8 mouse cellular contexts compared by ENCODE assay signal in the genomic region with DNA sequence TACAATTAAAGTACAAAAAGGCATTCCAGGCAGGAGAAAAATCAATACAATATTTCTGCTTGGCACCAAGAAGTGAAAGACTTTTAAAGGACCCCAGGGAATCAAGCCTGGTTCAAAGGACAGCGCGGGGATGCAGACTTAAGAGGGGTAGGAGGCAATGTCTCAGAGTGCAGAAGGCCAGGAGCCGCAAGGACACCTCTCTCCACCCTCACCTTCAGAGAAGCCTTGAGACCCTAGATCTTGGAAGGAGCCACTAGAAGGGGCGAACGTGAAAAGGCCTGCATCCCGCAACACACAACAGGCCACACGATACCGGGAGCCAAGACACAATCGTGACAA. TPM values are rescaled to one million over a fixed set of nuclear protein-coding genes. Genes with fewer than 3 reads are reported as not detected.
DNase-seq lines count a peak whose midpoint lies in the region; ATAC-seq and TF ChIP-seq lines count a peak whose summit lies in the region.

No protein-coding gene starts in this region.

- H3K27me3 ChIP-seq in heart, embryonic 16.5 days (ENCODE audit: control insufficient read depth, insufficient read depth, low read length), result no peaks in the 10 kb centered on the region
- H3K27me3 ChIP-seq in G1E (ENCODE audit: insufficient read depth, low read length), result peaks cover 9% of the 10 kb centered on the region; the same call in 1 of the 2 replicates
- H3K27me3 ChIP-seq in hindbrain, embryonic 10.5 days (ENCODE audit: insufficient read depth, poor library complexity, severe bottlenecking), result no peaks in the 10 kb centered on the region

- ATAC-seq in heart, embryonic 16.5 days (replicated peaks; ENCODE audit: extremely low read depth, insufficient read depth, low FRiP score), result no peak; the same call in 1 of the 2 replicates
- no peak for ATAC-seq in G1E (ENCODE audit: extremely low read depth, insufficient number of reproducible peaks, low FRiP score, poor library complexity, severe bottlenecking)
- peak; percentile 11; the same call in 1 of the 2 replicates for ATAC-seq in megakaryocyte progenitor cell, adult 5-6 weeks (replicated peaks; ENCODE audit: poor library complexity)

- TF ChIP-seq CTCF in G1E (IDR thresholded peaks at IDR 0.05; ENCODE audit: low read depth, low read length), result no peak

- intact Hi-C loops in heart, postnatal 25 days (cut with DNase I), result no loop called here

- H3K9me3 ChIP-seq in heart, embryonic 16.5 days (replicated peaks; ENCODE audit: control insufficient read depth, low read length), result no peaks in the 10 kb centered on the region
- H3K9me3 ChIP-seq in G1E (replicated peaks), result no peaks in the 10 kb centered on the region
- no peaks in the 10 kb centered on the region for H3K9me3 ChIP-seq in hindbrain, embryonic 10.5 days

- peak overlapping the region; percentile 77 for H3K9ac ChIP-seq in heart, embryonic 16.5 days (ENCODE audit: low read length)

- peak overlapping the region; percentile 2; the same call in 1 of the 2 replicates for H3K27ac ChIP-seq in heart, embryonic 16.5 days (ENCODE audit: low read length)
- H3K27ac ChIP-seq in hindbrain, embryonic 10.5 days, result peak overlapping the region; percentile 93

- peak overlapping the region; percentile 91 for H3K4me2 ChIP-seq in heart, embryonic 16.5 days (ENCODE audit: low read depth, low read length)

- no peaks in the 10 kb centered on the region for H3K36me3 ChIP-seq in heart, embryonic 16.5 days (ENCODE audit: control insufficient read depth, insufficient read depth)
- H3K36me3 ChIP-seq in G1E (replicated peaks), result no peaks in the 10 kb centered on the region
- H3K36me3 ChIP-seq in hindbrain, embryonic 10.5 days, result no peaks in the 10 kb centered on the region

- no peaks in the 10 kb centered on the region for H3K4me1 ChIP-seq in heart, embryonic 16.5 days (ENCODE audit: control insufficient read depth, insufficient read depth, low read length)
- H3K4me1 ChIP-seq in G1E (ENCODE audit: insufficient read depth, low read depth, low read length), result peaks cover 12% of the 10 kb centered on the region
- peaks cover 26% of the 10 kb centered on the region for H3K4me1 ChIP-seq in hindbrain, embryonic 10.5 days (replicated peaks)

- no peak for DNase-seq in heart, postnatal 25 days (ENCODE audit: low spot score)
- DNase-seq in G1E (ENCODE audit: low spot score), result no peak
- no peak for DNase-seq in hindbrain, embryonic 10.5 days (ENCODE audit: low spot score)
- DNase-seq in right cerebral cortex, adult 18-20 months, result no peak
- no peak for DNase-seq in embryo, embryonic 10.5 days (ENCODE audit: low spot score)
- DNase-seq in layer of hippocampus, adult 9-11 months, result no peak

- WGBS in heart, embryonic 16.5 days, result 6% methylated on average over 9 of the region's 9 CpGs
- 3% methylated on average over 9 of the region's 9 CpGs for WGBS in hindbrain, embryonic 10.5 days

- peak overlapping the region; percentile 76 for H3K4me3 ChIP-seq in heart, embryonic 16.5 days (ENCODE audit: low read length)
- H3K4me3 ChIP-seq in G1E (ENCODE audit: low read depth, low read length), result peak overlapping the region; percentile 74
- peak overlapping the region; percentile 70 for H3K4me3 ChIP-seq in hindbrain, embryonic 10.5 days

RNA-seq across cellular contexts. Expression of gene Rnf32, which starts 0.6 kb away (rescaled TPM):
- polyA plus RNA-seq in heart, embryonic 16.5 days (2015; fragmentation: Nextera tagmentation; extraction: Ambion mirVana), result 1.6 and 1.7 TPM in 2 replicates
- total RNA-seq in heart, postnatal 25 days (2021), result under 1 TPM; 0.31 to 0.61 TPM
- total RNA-seq in G1E (2014; fragmentation: Nextera tagmentation) (0.45 TPM in 1 of 2 replicates, not detected in the other), G1E (2017) (0.55 and 0.99 TPM in 2 replicates)
- 0.15 TPM in 1 of 2 replicates, not detected in the other for polyA plus RNA-seq in G1E (2012)
- polyA plus RNA-seq in hindbrain, embryonic 10.5 days (2016; fragmentation: Nextera tagmentation; extraction: Ambion mirVana), result 6.9 and 8.8 TPM in 2 replicates
- total RNA-seq in megakaryocyte progenitor cell, adult 5-6 weeks (2015), result not detected in 2 replicates
- not detected in 2 replicates for total RNA-seq in megakaryocyte progenitor cell, adult 5-6 weeks (2017)
